Mouse (Mus musculus) heart, postnatal 36 days (tissue): ENCODE results near the gene Clcn1. TPM values are rescaled to one million over a fixed set of nuclear protein-coding genes. Genes with fewer than 3 reads are reported as not detected.
A peak's percentile ranks its signal among the peaks of the same experiment; 100 is the strongest.

Experiments
- DNase-seq, 2 experiments: peaks; one replicate each; pipeline ENCODE4 v3.0.0; 2021 to 2022
- intact Hi-C: fragments of 180-260 bp; cut with DNase I; formaldehyde crosslinking; loops from one replicate; pipeline ENCODE4 v1.15.1; 2025
- total RNA-seq, 2 experiments: library from RNA; stranded (reverse); gene quantifications; 2 replicates each; pipeline ENCODE4 v1.2.3; 2021

The Clcn1 gene
- total RNA-seq, 2 experiments from 2014 or later, result 4.3 to 5.8 TPM

DNA sequence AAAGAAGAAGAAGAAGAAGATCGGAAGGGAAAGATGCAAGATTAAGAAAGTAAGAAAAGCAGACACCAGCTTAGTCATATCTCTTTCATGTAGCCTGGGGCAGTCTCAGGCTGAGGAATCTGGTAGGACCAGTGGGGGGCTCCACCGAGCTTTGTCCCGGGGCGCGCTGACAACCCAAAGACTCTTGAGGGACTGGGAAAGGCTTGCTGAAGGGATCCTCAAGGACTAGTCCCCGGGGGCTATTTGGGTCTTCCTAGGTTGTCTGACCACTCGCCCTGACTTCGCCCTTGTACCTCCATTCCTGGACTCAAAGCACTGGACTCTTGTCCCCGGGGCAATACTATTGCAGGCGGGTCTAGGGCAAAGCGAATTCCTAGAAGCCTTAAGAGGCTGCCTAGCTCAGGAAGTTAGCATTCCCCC lies 62.5 kb downstream of the Clcn1 start:
- intact Hi-C loops, result loop anchor here (1.0 to 10.0 kb wide), 6 partner anchors 24 to 346 kb away; partner anchors contain the start of genes Epha1 and Tas2r126
- DNase-seq, result peak; percentile 86

DNA sequence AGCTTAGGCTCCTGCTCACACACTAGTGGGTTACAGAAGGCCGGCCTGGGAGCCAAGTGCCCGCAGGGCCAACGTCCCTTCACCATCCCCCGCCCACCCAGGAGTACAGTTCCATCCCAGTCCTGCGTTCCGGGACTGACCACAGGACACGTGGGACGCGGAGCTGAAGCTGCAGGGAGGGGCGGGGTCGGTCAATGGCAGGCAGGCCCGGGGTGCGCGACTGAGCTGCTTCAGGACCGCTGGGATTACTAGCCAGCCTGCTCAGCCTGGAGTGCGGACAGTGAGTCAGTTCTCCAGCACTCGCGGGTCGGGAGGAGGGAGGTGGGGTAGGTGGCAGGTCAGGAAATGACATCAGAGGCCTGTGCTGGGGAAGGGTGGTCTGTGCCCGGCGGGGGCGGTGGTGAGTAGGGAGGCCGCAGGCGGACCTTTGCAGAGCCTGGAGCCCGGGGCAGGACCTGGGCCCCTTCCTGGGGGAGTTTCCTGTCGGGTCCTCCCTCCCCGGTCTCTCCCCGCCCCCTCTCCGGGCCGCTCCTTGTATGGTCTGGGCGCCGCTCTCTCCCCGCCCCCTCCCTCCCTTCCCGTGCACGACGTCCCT lies 63.0 kb downstream of the Clcn1 start, which contains the start of gene Zyx:
Gene Zyx, plus strand, starts transcription at position 205 of the 595 bp plus-strand sequence.
- intact Hi-C loops, result loop anchor here (1.0 to 10.0 kb wide), 7 partner anchors 23 to 345 kb away; partner anchors contain the start of genes Epha1, Olfr455 and Tas2r126
- DNase-seq, result peak; percentile 90 to 94

DNA sequence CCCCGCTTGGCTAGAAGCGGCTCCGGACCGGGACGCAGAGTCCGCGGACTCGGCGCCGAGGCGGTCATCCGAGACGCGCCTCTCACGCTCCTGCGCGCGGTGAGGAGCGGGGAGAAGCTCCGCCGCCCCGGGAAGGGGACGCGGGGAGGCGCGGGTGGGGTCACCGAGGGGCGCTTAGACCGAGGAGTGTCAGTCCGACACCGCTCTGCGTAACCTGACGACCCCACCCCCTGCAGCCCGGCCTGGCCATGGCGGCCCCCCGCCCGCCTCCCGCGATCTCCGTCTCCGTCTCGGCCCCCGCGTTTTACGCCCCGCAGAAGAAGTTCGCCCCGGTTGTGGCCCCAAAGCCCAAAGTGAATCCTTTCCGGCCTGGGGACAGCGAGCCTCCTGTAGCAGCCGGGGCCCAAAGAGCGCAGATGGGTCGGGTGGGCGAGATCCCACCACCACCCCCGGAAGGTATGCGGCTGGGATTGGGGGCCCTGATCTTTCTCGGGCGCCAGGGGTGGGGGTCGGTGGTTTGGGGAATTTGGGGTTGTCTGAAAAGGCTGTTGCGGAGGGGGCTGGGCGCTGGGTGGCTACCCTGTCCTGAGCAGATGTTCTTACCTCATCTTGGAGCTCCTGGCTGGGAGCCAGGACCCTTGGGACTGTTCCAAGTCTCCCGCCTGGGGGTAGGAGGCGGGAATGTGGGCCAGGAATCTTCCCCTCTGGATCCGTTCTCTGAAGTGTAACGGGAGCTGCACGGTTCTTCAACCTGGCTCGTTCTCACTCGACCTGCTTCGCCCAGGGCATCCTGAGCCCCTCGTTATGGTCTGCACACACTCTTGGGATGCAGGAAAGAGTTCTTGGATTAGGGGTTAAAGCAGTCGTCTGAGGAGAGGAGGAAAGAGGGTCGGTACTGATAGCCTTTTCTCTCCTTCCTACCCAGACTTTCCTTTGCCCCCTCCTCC lies 63.8 kb downstream of the Clcn1 start:
- intact Hi-C loops, result loop anchor here (5.0 kb wide), 1 partner anchor 197 kb away; the partner anchor contains the start of gene Olfr455
- peak; percentile 87 to 89 for DNase-seq

DNA sequence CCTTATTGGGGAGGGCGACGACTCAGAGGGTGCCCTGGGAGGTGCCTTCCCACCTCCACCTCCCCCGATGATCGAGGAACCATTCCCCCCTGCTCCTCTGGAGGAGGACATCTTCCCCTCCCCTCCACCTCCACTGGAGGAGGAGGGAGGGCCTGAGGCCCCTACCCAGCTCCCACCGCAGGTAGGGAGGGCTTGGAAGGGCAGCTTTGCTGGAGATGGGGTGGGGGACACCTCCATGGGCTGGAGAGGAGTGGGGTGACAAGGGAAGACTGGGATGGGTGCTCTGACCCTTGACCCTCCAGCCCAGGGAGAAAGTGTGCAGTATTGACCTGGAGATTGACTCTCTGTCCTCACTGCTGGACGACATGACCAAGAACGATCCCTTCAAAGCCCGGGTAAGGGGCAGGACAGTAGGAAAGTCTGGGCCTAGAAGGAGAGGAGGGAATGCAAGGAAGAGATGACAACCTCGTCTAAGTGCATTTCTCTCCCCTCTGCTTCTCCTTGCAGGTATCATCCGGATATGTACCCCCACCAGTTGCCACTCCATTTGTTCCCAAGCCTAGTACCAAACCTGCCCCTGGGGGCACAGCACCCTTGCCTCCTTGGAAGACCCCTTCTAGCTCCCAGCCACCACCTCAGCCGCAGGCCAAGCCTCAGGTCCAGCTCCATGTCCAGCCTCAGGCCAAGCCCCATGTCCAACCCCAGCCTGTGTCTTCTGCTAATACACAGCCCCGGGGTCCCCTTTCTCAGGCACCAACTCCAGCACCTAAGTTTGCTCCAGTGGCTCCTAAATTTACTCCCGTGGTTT lies 64.7 kb downstream of the Clcn1 start:
- intact Hi-C loops, result loop anchor here (5.0 kb wide), 1 partner anchor 196 kb away; the partner anchor contains the start of gene Olfr455
- DNase-seq, result no peak

DNA sequence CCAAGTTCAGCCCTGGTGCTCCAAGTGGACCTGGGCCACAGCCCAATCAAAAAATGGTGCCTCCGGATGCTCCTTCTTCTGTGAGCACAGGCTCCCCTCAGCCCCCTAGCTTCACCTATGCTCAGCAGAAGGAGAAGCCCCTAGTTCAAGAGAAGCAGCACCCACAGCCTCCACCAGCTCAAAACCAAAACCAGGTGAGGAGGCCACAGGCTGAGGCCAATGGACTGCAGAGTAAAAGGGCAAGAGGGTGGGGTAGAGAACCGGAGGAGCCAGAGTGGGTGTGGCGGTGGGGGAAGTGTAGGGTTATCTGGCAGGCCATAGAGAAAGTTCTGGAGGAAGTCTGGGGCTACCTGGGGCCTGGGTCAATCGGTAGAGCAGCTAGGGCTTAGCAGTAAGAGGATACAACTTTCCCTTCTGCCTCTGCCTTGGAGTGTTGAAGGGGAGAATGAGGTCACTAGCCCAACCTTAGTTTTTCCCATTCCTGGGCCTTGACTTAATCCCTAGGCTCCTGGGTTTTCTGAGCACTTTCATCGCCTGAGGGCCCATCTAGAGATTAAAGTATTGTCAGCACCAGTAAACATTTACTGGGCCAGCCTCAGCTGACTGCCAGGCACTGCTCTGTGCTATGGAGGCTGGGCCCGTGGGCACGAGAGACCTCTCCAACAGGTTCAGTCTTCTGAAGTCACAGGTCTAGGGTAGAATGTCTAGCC lies 65.4 kb downstream of the Clcn1 start:
- intact Hi-C loops, result loop anchor here (5.0 kb wide), 1 partner anchor 195 kb away; the partner anchor contains the start of gene Olfr455
- peak in 1 of 2 experiments; percentile 39 for DNase-seq

DNA sequence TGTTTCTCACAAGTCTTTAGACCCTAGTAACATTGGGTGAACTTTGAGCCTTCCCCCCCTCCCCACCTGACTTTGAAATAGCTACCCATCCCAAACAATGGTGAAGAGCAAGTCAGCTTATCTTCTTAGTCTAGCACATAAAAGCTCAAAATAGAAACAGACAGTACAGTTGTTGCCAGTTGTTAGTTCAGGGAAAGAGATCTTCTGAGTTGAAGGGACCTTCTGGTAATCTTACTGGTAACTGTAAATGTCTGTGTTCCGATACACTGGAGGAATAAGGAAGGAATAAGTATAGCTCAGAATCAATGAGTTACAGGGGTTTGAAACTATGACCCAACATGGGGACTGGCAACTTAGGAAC lies 66.0 kb downstream of the Clcn1 start:
- intact Hi-C loops, result loop anchor here (5.0 kb wide), 1 partner anchor 195 kb away; the partner anchor contains the start of gene Olfr455
- DNase-seq, result no peak

DNA sequence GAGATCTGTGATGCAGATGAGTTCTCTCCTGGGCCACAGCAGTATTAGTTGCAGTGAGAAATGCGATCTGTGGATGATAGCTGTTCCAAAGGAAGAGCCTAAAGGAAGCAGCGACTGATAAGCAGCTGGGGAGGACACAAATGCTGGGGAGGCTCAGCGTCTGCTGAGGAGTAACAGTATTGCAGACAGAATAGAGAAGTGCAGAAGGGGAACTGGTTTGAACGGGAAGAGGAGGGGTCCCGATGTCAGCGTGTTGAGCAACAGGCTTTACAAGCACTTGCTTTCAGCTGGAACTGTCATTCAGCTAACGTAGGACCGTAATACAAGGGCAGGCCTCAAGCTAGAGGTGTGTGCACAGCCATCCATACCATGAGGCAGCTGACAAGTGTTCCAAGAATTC lies 66.7 kb downstream of the Clcn1 start:
- peak in 1 of 2 experiments; percentile 40 for DNase-seq
- intact Hi-C loops, result loop anchor here (5.0 kb wide), 1 partner anchor 194 kb away; the partner anchor contains the start of gene Olfr455

DNA sequence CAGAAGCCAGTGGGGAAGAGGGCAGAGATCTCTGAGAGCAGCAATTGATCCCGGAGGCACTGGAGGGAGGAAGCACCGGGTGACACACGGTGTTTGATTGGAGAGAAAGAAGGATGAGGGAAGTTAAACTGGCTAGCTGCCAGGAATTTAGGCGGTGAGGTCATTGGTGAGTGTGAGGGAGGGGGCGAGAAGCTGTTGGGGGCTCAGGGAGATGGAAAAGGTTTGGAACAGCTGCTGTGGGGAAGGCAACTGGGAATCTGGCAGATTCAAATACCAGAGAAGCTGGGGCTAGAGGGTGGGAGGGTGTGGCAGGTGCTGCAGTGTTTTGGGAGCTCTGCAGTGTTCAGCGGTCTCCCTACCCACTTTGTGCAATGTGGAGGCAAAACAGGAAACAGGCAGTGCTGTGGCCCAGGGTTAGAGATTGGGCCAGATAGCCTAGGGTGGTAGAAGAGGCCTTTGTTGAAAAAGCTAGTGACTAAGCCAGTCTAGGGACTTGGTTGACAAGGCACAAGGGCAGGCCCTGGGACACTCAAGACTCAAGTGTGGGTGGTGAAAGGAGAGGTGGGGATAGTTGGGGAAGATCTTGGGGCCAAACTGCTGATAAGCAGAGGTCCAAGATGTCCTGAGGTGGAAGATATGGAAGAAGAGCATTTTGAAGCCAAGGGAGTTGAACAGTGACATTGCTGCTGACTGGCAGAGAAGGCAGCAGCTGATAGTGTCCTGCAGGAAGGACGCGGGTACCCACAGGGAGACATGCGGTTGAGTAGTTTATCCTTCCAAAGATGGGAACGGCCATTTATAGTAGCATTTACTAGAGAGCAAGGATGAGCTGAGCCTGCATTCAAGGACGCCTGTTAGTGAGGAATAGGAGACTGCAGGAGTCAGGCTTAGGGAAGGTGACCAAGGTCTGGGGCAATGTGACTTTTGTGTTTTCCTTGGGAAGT lies 67.9 kb downstream of the Clcn1 start:
- intact Hi-C loops, result loop anchor here (5.0 kb wide), 1 partner anchor 193 kb away; the partner anchor contains the start of gene Olfr455
- DNase-seq, result peak; percentile 58 to 62

GRCm38 (mm10) chr6:42355366-42355765 lies 68.9 kb downstream of the Clcn1 start:
- intact Hi-C loops, result no loop called here
- DNase-seq, result no peak

GRCm38 (mm10) chr6:42355794-42356600 lies 69.5 kb downstream of the Clcn1 start:
- DNase-seq, result no peak
- intact Hi-C loops, result no loop called here

DNA sequence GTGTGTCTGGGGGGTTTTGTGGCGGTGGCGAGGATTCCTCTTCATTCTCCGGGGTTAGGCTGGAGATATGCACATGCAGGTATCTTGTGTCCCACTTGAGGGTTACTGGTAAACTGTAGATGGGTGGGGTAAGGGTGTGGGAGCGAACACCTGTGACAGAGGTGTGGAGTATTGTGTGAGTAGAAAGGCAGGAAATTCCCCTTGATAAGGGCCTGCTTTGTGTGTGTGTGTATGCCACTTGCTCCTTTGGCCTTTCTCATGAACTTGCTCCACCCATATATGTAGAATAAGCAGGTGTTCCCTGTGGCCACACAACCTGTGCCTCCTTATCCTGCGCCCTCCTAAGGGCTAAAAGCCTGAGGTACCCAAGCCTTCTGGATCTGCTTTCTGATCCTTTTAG lies 70.4 kb downstream of the Clcn1 start:
- intact Hi-C loops, result no loop called here
- DNase-seq, result no peak

DNA sequence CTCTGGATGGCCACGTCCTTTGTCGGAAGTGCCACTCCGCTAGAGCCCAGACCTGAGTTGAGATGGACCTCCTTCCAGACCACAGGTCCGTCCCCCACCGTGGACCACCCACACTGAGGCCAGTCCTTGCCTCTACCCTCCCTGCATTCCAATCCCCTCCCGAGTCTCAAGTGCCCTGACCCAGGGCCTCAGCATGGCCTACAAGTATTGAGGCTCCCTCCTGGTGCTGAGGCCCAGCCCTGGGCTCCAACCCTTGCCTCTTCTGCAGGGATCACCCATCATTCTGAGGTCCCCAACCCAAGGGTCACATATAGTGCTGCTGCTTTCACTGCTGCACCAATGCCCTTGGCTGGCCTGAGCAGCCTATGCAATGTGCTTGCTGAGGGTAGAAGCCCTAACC lies 71.4 kb downstream of the Clcn1 start:
- intact Hi-C loops, result no loop called here
- peak in 1 of 2 experiments; percentile 7 for DNase-seq

- DNase-seq, result no peak
- intact Hi-C loops, result no loop called here
Observed at GRCm38 (mm10) chr6:42358901-42359300, 72.4 kb downstream of the Clcn1 start.

DNA sequence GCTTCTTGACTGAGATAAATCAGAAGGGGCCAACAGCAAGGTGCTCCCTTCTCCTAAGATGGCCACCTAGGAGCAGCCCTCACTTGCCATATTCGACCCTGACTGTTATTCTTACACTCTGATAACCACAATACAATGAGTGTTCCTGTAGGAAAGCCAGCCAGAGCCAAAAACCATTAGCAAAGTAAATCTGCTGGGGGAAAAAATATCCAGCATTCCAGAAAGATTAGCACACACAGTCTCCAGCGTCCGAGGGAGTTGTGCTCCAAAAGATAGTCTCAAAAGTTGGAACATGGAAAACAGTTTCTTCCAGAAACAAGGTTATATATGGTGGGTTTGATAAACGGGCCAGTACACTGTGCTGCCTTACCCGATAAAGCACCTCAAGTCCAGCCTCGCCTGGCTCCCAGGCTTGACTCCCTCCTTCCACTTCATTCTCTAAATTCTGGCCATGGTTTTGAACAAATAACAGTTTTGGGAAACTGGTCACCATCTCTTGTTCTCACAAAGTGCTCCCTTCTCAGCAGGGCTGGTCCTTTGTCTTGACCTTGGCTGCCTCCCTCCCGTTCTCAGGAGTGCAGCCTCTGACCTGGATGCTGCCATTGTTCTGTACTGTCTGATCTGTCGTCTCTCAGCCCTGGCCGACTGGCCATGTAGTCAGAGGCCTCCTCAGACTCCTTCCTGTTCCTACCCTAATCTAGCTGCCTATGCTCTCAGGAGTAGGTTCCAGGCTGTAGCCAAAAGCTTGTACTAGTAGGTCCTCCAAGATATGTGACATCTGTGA lies 73.1 kb downstream of the Clcn1 start:
- intact Hi-C loops, result no loop called here
- peak in 1 of 2 experiments; percentile 43 for DNase-seq

DNA sequence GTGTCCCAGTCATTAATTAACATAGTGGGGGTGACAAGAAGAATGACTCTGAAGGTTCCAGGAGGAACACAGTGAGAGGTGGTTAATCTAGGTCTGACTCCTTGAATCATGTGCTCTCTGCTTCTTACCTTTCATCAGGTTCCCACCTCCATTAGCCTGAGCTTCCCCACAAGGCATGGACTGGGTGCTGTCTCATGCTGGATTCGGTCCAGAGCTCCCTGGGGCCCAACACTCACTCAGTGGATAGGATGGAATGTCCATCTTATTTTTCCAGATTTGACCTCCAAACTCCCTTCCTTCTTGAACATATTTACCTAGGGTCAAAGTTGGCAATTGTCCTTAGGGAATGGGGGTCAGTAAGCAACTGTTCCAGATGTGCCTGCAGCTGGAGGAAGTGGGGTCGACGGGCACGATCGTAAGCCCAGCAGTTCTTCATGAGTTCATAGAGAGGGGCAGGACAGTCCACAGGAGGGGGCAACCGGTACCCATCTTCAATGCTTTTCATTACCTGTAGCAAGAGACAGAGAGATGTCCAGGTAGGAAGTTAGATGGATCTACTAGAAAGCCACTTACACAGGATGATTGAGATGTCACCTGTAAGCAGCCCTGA lies 73.9 kb downstream of the Clcn1 start:
- DNase-seq, result no peak
- intact Hi-C loops, result no loop called here
